Mouse (Mus musculus): ENCODE results near the gene Ntsr2.

- TF ChIP-seq CTCF (IDR thresholded peaks at IDR 0.05; ENCODE audit: insufficient read depth, low read depth, low read length) (no peak), POLR2A (IDR thresholded peaks at IDR 0.05; ENCODE audit: insufficient read depth, low read depth, low read length) (no peak)
Measured at GRCm38 (mm10) chr12:16630866-16631185, 22.4 kb upstream of the Ntsr2 start.
